Mouse (Mus musculus) stomach, embryonic 16.5 days (tissue): Measurements from ENCODE around the gene Sprr1a. TPM values are rescaled to one million over a fixed set of nuclear protein-coding genes. Genes with fewer than 3 reads are reported as not detected.
"Not testable (repeated sequence)": the region's sequence is repeated elsewhere in the genome, so short reads cannot be mapped to it uniquely, and the experiment has no call there.

Source experiments
- ATAC-seq: fragments of 200-750 bp; cut with Nextera tagmentation; 2 replicates; pipeline ENCODE4 v1.8.0; 2017; ENCODE audit warnings: moderate number of reproducible peaks, moderate TSS enrichment; ENCODE audit not compliant: insufficient read depth, low FRiP score
- H3K27ac ChIP-seq: fragments of 300-500 bp; sonication (generic); 2 replicates; pipeline ENCODE4 v1.5.1; 2014; ENCODE audit warnings: low read length
- H3K27me3 ChIP-seq: fragments of 300-500 bp; sonication (generic); 2 replicates; pipeline ENCODE4 v1.6.1; 2014; ENCODE audit warnings: low read length, control low read depth, mixed read lengths; ENCODE audit not compliant: control insufficient read depth, insufficient read depth
- H3K36me3 ChIP-seq: fragments of 300-500 bp; sonication (generic); 2 replicates; pipeline ENCODE4 v1.6.1; 2014; ENCODE audit warnings: low read length; ENCODE audit not compliant: control insufficient read depth, insufficient read depth
- H3K4me1 ChIP-seq: fragments of 300-500 bp; sonication (generic); 2 replicates; pipeline ENCODE4 v1.6.1; 2014; ENCODE audit warnings: low read length, control low read depth, mixed read lengths; ENCODE audit not compliant: control insufficient read depth, insufficient read depth
- H3K4me2 ChIP-seq: fragments of 300-500 bp; sonication (generic); 2 replicates; pipeline ENCODE4 v1.6.1; 2014; ENCODE audit warnings: low read depth, low read length, mixed read lengths
- H3K4me3 ChIP-seq: fragments of 300-500 bp; sonication (generic); replicated peaks from 2 replicates; pipeline ENCODE4 v1.5.1; 2014; ENCODE audit warnings: mild to moderate bottlenecking, low read length
- H3K9ac ChIP-seq: fragments of 300-500 bp; sonication (generic); 2 replicates; pipeline ENCODE4 v1.6.1; 2014; ENCODE audit warnings: low read length
- H3K9me3 ChIP-seq: fragments of 300-500 bp; sonication (generic); replicated peaks from 2 replicates; pipeline ENCODE4 v1.6.1; 2016; ENCODE audit warnings: low read length, control low read depth; ENCODE audit not compliant: control insufficient read depth
- WGBS: fragments of 180-500 bp; shearing (Covaris S2); extraction: QIAGEN DNeasy Blood & Tissue Kit; methylation state at CpG from one replicate; pipeline ENCODE4 v1.1.7; 2014; 5-methylcytosine and 5-hydroxymethylcytosine counted together
- polyA plus RNA-seq: library from polyadenylated mRNA; unstranded; fragments of >200 nt; fragmentation: Nextera tagmentation; extraction: Ambion mirVana; gene quantifications from 2 replicates; pipeline ENCODE4 v1.2.1, GENCODE M21; 2015

Sprr1a gene
- polyA plus RNA-seq = 466 and 940 TPM in 2 replicates

DNA sequence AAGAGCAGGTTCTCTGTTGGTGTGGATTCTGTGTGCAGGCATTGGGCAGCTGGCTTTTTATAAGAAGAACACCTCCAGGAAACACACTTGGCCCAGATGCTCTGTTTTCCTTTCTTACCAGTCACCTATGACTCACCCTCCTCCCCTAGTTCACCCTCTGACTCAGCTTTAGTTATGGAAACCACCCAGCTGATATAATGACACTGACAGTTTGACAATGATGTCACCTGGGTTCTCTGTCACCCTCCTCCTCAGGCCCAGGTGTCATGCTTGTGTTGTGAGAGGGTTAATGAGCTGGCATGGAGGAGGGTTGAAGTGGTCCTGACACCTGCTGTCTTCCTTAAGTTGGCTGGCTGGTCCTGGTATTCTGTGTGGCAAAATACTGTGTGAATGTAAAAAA lies at the start of gene Sprr1a:
Gene Sprr1a, minus strand, starts transcription at position 33 of the 400 bp plus-strand sequence.
- H3K4me1 ChIP-seq = no peaks in the 10 kb centered on the region
- H3K27me3 ChIP-seq = no peaks in the 10 kb centered on the region
- no peaks in the 10 kb centered on the region for H3K36me3 ChIP-seq
- peak within 1 kb of the TSS; percentile 91 for H3K27ac ChIP-seq
- peak within 1 kb of the TSS; percentile 10; the same call in 1 of the 2 replicates for H3K4me3 ChIP-seq
- no peak within 1 kb of the TSS for H3K4me2 ChIP-seq
- no peaks in the 10 kb centered on the region for H3K9me3 ChIP-seq
- ATAC-seq = peak; percentile 79; the same call in 1 of the 2 replicates
- no peak within 1 kb of the TSS for H3K9ac ChIP-seq

DNA sequence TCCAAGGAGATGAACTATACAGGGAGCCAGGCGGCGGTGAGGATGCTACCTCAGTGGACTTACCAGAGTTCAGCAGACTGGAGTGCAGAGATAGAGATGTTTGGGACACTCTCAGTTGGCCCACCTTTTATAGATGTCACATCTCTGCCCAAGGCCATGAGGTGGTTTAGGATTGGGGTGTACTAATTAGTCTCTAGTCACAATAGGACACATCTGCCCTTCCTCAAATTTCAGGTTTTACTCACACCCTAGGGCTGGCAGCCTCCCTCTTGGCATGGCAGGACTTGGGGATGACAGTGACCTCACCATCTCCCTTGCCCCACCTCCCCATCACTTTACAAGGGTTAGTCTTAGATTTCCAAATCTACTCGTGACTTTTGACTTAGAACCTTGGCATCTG lies 48.7 kb upstream of the Sprr1a start, which contains the start of gene 2310046K23Rik:
Gene 2310046K23Rik, minus strand, starts transcription at position 101 of the 400 bp plus-strand sequence.
- H3K36me3 ChIP-seq = no peaks in the 10 kb centered on the region
- H3K9ac ChIP-seq = no peak within 1 kb of the TSS
- no peaks in the 10 kb centered on the region for H3K27me3 ChIP-seq
- no peak within 1 kb of the TSS for H3K27ac ChIP-seq
- no peaks in the 10 kb centered on the region for H3K4me1 ChIP-seq
- no peak within 1 kb of the TSS for H3K4me3 ChIP-seq
- ATAC-seq = no peak
- H3K9me3 ChIP-seq = no peaks in the 10 kb centered on the region
- H3K4me2 ChIP-seq = no peak within 1 kb of the TSS
- WGBS = 87% methylated on average over 3 of the region's 3 CpGs

DNA sequence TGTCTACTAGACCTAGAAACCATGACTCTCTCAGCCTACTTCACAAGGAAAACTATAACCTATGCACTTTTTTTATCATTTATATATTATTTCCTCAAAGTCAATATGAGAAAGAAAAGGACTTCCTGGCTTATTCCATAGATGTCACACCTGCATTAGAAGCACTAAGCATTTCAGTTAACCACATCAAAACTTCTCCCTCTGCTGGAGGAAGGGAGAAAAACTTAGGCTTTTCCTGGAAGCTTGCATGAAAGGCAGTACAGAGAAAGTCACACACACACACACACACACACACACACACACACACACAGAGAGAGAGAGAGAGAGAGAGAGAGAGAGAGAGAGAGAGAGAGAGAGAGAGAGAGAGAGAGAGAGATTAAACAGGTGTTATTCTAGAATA lies 26.6 kb upstream of the Sprr1a start:
- no peak overlapping the region for H3K9ac ChIP-seq
- no peak for ATAC-seq
- H3K27me3 ChIP-seq = no peaks in the 10 kb centered on the region
- no peaks in the 10 kb centered on the region for H3K9me3 ChIP-seq
- H3K27ac ChIP-seq = no peak overlapping the region
- H3K4me2 ChIP-seq = no peak overlapping the region
- no peaks in the 10 kb centered on the region for H3K36me3 ChIP-seq
- H3K4me1 ChIP-seq = no peaks in the 10 kb centered on the region
- H3K4me3 ChIP-seq = no peak overlapping the region

DNA sequence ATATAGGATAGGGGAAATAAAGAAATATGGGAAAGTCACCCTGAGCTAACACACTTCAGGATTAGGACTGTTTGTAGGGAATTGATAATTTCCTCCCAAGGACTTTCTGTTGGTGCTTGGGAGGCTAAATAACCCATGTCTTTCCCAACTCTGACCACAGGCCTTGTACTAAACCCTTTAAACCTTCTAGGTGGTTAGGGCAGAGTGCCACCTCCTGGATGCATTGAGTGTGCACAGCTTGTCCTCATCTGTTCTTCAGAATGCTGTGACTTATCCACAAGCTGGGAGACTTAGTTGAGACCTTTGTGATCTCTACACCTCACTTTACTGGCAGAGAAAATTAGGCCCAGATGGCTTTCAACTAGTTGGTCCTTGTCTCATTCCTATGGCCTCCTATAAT lies 25.1 kb upstream of the Sprr1a start:
- no peak overlapping the region for H3K27ac ChIP-seq
- no peaks in the 10 kb centered on the region for H3K9me3 ChIP-seq
- H3K4me1 ChIP-seq = no peaks in the 10 kb centered on the region
- no peaks in the 10 kb centered on the region for H3K27me3 ChIP-seq
- no peak overlapping the region for H3K9ac ChIP-seq
- H3K36me3 ChIP-seq = no peaks in the 10 kb centered on the region
- no peak overlapping the region for H3K4me3 ChIP-seq
- H3K4me2 ChIP-seq = no peak overlapping the region
- ATAC-seq = 0 out of 2 replicates have a peak, but pooled peaks have one; percentile 50

DNA sequence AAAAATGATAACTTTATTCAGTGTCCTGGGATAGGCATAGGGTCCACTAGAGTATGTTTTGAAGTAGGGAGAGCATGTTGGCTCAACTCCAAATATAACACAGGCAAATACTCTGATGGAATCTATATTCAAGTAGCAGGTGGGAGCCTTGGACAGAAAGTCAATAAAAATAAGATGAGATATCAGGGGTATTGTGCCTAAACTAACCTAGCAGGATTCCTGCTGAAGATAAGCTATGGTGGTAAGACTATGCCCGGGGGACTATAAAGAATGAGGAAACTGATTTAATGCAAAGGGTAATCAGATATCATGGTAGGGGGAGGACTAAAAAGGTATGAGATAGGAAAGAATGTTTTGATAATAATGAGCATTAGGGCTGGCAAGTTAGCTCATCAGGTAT lies 22.5 kb upstream of the Sprr1a start:
- H3K27ac ChIP-seq = no peak overlapping the region

DNA sequence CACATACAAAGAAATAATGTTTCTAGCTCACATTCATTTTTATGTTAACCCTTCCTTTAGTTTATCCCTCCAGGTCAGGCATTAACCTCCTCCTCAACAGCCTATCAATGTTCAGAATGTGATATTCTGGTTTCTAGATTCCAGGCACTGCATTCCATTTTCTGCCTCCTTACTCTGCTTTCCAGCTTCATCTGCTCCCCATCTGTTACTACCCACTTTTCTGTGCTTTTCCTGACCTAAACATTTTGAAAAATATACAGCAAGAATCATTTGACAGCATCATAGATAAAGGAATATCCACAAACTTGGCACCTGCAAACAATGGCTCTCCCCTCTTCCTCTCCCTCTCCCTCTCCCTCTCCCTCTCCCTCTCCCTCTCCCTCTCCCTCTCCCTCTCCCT lies 17.8 kb upstream of the Sprr1a start:
- no peaks in the 10 kb centered on the region for H3K9me3 ChIP-seq
- H3K4me2 ChIP-seq = no peak overlapping the region
- H3K27me3 ChIP-seq = no peaks in the 10 kb centered on the region
- H3K9ac ChIP-seq = no peak overlapping the region
- no peak overlapping the region for H3K27ac ChIP-seq
- no peak for ATAC-seq
- H3K4me1 ChIP-seq = no peaks in the 10 kb centered on the region
- no peak overlapping the region for H3K4me3 ChIP-seq
- H3K36me3 ChIP-seq = no peaks in the 10 kb centered on the region

More for the DNA sequence above, 22.5 kb upstream of the Sprr1a start:
- Histone ChIP-seq H3K27me3 (no peaks in the 10 kb centered on the region), H3K4me2 (no peak overlapping the region), H3K36me3 (no peaks in the 10 kb centered on the region), H3K4me3 (no peak overlapping the region), H3K9me3 (no peaks in the 10 kb centered on the region), H3K4me1 (no peaks in the 10 kb centered on the region), H3K9ac (no peak overlapping the region)
- ATAC-seq = peak; percentile 48; the same call in 1 of the 2 replicates
- WGBS = 73% methylated on average over 1 of the region's 1 CpGs

DNA sequence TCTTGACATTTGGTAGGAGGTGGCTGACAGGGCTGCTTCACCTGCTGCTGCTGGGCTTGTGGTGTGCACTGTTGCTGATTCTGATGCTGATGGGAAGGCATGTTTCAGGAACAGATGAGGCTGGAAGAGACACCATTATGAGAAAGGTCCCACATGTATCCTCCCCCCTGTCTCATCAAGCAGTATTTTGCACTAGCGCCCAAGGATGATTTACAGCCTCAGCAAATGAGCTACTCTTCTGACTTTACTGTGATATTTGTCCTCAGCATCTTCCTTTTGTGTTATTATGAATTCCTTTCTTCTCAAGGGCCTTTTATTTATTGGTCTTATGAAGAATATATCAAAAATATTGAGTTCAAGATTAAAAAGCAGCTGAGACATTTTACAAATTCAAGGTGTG lies 14.7 kb upstream of the Sprr1a start, which contains the start of gene Sprr4:
Gene Sprr4, minus strand, starts transcription at position 101 of the 400 bp plus-strand sequence.
- Histone ChIP-seq H3K9me3 (no peaks in the 10 kb centered on the region), H3K4me3 (no peak within 1 kb of the TSS), H3K36me3 (no peaks in the 10 kb centered on the region), H3K4me1 (no peaks in the 10 kb centered on the region), H3K4me2 (no peak within 1 kb of the TSS), H3K27me3 (no peaks in the 10 kb centered on the region), H3K27ac (no peak within 1 kb of the TSS), H3K9ac (no peak within 1 kb of the TSS)
- ATAC-seq = no peak
- 82% methylated on average over 1 of the region's 1 CpGs for WGBS

DNA sequence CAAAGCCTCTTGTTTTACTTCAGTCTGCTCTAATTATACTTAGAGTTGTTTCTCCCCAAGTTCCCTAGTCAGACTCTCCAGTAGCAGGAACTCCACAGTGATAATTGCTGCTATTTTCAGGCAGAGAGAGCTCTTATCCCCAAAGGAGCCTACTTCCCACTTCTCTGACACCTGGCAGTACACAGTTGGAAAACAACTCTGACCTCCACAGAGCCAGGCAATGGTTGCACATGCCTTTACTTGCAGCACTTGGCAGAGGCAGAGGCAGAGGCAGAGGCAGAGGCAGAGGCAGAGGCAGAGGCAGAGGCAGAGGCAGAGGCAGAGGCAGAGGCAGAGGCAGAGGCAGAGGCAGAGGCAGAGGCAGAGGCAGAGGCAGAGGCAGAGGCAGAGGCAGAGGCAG lies 4.6 kb upstream of the Sprr1a start:
- H3K4me3 ChIP-seq, ATAC-seq, H3K9me3 ChIP-seq, H3K4me1 ChIP-seq, H3K36me3 ChIP-seq, H3K9ac ChIP-seq, H3K27ac ChIP-seq, H3K4me2 ChIP-seq, H3K27me3 ChIP-seq: not testable (repeated sequence)

DNA sequence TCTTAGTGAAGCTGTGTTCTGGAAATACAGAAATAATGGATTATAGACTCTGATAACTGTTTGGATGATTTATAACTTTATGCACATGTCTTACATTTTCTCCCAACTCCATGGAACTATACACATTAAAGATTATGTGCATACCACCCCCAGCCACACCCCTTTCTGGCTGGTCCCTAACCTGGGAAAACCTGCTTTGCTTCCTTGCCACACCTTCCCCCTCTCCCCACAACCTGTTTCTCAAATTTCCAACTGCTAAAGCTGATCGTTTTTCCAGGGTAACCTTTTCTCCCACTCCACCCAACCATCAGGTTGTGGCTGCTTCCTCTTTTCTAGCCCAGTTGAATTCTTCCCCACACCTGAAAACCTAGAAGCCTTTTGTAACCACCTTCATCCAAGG lies 612 bp upstream of the Sprr1a start:
- no peaks in the 10 kb centered on the region for H3K27me3 ChIP-seq
- no peaks in the 10 kb centered on the region for H3K9me3 ChIP-seq
- no peaks in the 10 kb centered on the region for H3K4me1 ChIP-seq
- H3K4me3 ChIP-seq = no peak overlapping the region
- H3K4me2 ChIP-seq = no peak overlapping the region
- no peaks in the 10 kb centered on the region for H3K36me3 ChIP-seq
- peak overlapping the region; percentile 91 for H3K27ac ChIP-seq
- peak; percentile 84 for ATAC-seq
- 21% methylated on average over 1 of the region's 1 CpGs for WGBS
- H3K9ac ChIP-seq = no peak overlapping the region

DNA sequence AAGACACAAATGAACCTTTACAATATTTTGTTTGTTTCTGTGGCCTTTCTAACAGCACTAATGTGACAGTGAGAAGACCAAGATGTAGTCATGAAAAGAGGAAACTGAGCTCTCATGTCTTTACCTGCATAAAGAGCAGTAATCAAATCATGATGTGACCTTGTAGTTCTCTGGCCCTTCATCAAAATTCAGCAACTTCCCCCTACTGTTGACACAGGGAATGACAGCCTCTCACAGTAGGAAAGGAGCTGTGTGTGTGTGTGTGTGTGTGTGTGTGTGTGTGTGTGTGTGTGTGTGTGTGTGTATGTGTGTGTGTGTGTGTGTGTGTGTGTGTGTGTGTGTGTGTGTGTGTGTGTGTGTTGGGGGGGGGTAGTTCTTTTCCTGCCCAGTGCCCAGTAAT lies 4.4 kb downstream of the Sprr1a start:
- not testable (repeated sequence) for H3K27ac ChIP-seq, H3K27me3 ChIP-seq, H3K9me3 ChIP-seq, H3K4me1 ChIP-seq, ATAC-seq, H3K4me2 ChIP-seq, H3K36me3 ChIP-seq, H3K4me3 ChIP-seq, H3K9ac ChIP-seq
